Mouse (Mus musculus) MEL (cell line): ENCODE results near the gene Lzts2. TPM values are rescaled to one million over a fixed set of nuclear protein-coding genes. Genes with fewer than 3 reads are reported as not detected.

Source experiments
- DNase-seq: peaks from one replicate; pipeline ENCODE4 v3.0.0; 2011; ENCODE audit warnings: low read depth, low spot score
- H3K27ac ChIP-seq: 2 replicates; pipeline ENCODE4 v1.5.1; 2012; ENCODE audit warnings: low read depth, mild to moderate bottlenecking, control low read depth, low read length, moderate library complexity; ENCODE audit not compliant: control insufficient read depth
- H3K27me3 ChIP-seq, 2 experiments: fragments of 150-350 bp in 1 of 2; sonication (generic) in 1 of 2; 2 replicates each; pipeline ENCODE4 v1.6.1; 2012; ENCODE audit warnings: low read length in 2 of 2, mild to moderate bottlenecking in 2 of 2, improper control_type of control experiment in 1 of 2, moderate library complexity in 1 of 2; ENCODE audit not compliant: insufficient read depth in 2 of 2, control insufficient read depth in 1 of 2
- H3K36me3 ChIP-seq, 2 experiments: 2 replicates each; pipeline ENCODE4 v1.6.1; 2012 to 2014; ENCODE audit warnings: low read length in 2 of 2, improper control_type of control experiment in 1 of 2, inconsistent platforms in 1 of 2, mild to moderate bottlenecking in 1 of 2; ENCODE audit not compliant: insufficient read depth in 2 of 2, control insufficient read depth in 1 of 2
- H3K4me1 ChIP-seq, 2 experiments: fragments of 150-350 bp in 1 of 2; sonication (generic) in 1 of 2; 2 replicates each; pipeline ENCODE4 v1.6.1; 2012; ENCODE audit warnings: low read length in 2 of 2, improper control_type of control experiment in 1 of 2, mild to moderate bottlenecking in 1 of 2; ENCODE audit not compliant: insufficient read depth in 2 of 2, control insufficient read depth in 1 of 2
- H3K4me3 ChIP-seq, 2 experiments: fragments of 150-350 bp in 1 of 2; sonication (generic) in 1 of 2; 2 replicates each; pipeline ENCODE4 v1.5.1; 2012; ENCODE audit warnings: low read depth in 2 of 2, low read length in 2 of 2, mild to moderate bottlenecking in 2 of 2, moderate library complexity in 2 of 2, control low read depth in 1 of 2, improper control_type of control experiment in 1 of 2; ENCODE audit not compliant: control insufficient read depth in 1 of 2, insufficient read depth in 1 of 2
- H3K79me2 ChIP-seq: 2 replicates; pipeline ENCODE4 v1.6.1; 2012; ENCODE audit warnings: mild to moderate bottlenecking, low read length, moderate library complexity; ENCODE audit not compliant: control insufficient read depth, poor library complexity, insufficient read depth
- H3K9ac ChIP-seq: 2 replicates; pipeline ENCODE4 v1.6.1; 2012; ENCODE audit warnings: low read depth, mild to moderate bottlenecking, control low read depth, low read length, moderate library complexity; ENCODE audit not compliant: control insufficient read depth, poor library complexity, severe bottlenecking
- H3K9me3 ChIP-seq: fragments of 150-350 bp; sonication (generic); replicated peaks from 2 replicates; pipeline ENCODE4 v1.6.1; 2012; ENCODE audit warnings: mild to moderate bottlenecking, low read length, improper control_type of control experiment, moderate library complexity; ENCODE audit not compliant: insufficient read depth
- BHLHE40 ChIP-seq: IDR thresholded peaks from 2 replicates; pipeline ENCODE4 v1.6.1; 2012; ENCODE audit warnings: low read depth, mild to moderate bottlenecking, inconsistent platforms, low read length, improper control_type of control experiment, borderline replicate concordance
- CHD1 ChIP-seq: IDR thresholded peaks from 2 replicates; pipeline ENCODE4 v1.6.1; 2012; ENCODE audit warnings: low read depth, mild to moderate bottlenecking, inconsistent platforms, low read length, improper control_type of control experiment
- CTCF ChIP-seq, 3 experiments: IDR thresholded peaks in 2 of 3; conservative IDR thresholded peaks in 1 of 3; 2 replicates each; pipeline ENCODE4 v1.5.1; 2011 to 2012; ENCODE audit warnings: low read length in 3 of 3, low read depth in 2 of 3, mild to moderate bottlenecking in 2 of 3, improper control_type of control experiment in 1 of 3, inconsistent platforms in 1 of 3, mixed read lengths in 1 of 3, moderate library complexity in 1 of 3; ENCODE audit not compliant: control insufficient read depth in 1 of 3, insufficient read depth in 1 of 3, poor library complexity in 1 of 3, severe bottlenecking in 1 of 3
- ELF1 ChIP-seq: IDR thresholded peaks from 2 replicates; pipeline ENCODE4 v1.6.1; 2014; ENCODE audit warnings: low read depth, mild to moderate bottlenecking, inconsistent platforms, low read length, improper control_type of control experiment, moderate library complexity
- ETS1 ChIP-seq: IDR thresholded peaks from 2 replicates; pipeline ENCODE4 v1.6.1; 2012; ENCODE audit warnings: low read depth, mild to moderate bottlenecking, inconsistent platforms, low read length, improper control_type of control experiment, moderate library complexity
- GATA1 ChIP-seq: IDR thresholded peaks from 2 replicates; pipeline ENCODE4 v1.6.1; 2011; ENCODE audit warnings: low read depth, low read length, improper control_type of control experiment
- KAT2A ChIP-seq: conservative IDR thresholded peaks from 2 replicates; pipeline ENCODE4 v1.6.1; 2012; ENCODE audit warnings: low read depth, low read length, improper control_type of control experiment, inconsistent platforms
- MAX ChIP-seq: IDR thresholded peaks from 2 replicates; pipeline ENCODE4 v1.6.1; 2011; ENCODE audit warnings: low read length, improper control_type of control experiment
- MYB ChIP-seq: IDR thresholded peaks from 2 replicates; pipeline ENCODE4 v1.6.1; 2011; ENCODE audit warnings: mild to moderate bottlenecking, low read depth, low read length, improper control_type of control experiment
- MYC ChIP-seq: IDR thresholded peaks from 2 replicates; pipeline ENCODE4 v1.6.1; 2011; ENCODE audit warnings: low read depth, mild to moderate bottlenecking, low read length, improper control_type of control experiment, moderate library complexity
- POLR2A ChIP-seq, 2 experiments: IDR thresholded peaks; 2 replicates each; pipeline ENCODE4 v1.6.1; 2011 to 2012; ENCODE audit warnings: low read length in 2 of 2, mild to moderate bottlenecking in 2 of 2, control low read depth in 1 of 2, improper control_type of control experiment in 1 of 2, low read depth in 1 of 2, moderate library complexity in 1 of 2; ENCODE audit not compliant: control insufficient read depth in 1 of 2, insufficient read depth in 1 of 2, poor library complexity in 1 of 2
- RCOR1 ChIP-seq: IDR thresholded peaks from 2 replicates; pipeline ENCODE4 v1.6.1; 2012; ENCODE audit warnings: low read depth, mild to moderate bottlenecking, inconsistent platforms, low read length, improper control_type of control experiment
- SIN3A ChIP-seq: IDR thresholded peaks from 2 replicates; pipeline ENCODE4 v1.6.1; 2012; ENCODE audit warnings: low read length, improper control_type of control experiment, inconsistent platforms
- TCF12 ChIP-seq: IDR thresholded peaks from 2 replicates; pipeline ENCODE4 v1.6.1; 2014; ENCODE audit warnings: low read depth, mild to moderate bottlenecking, inconsistent platforms, low read length, improper control_type of control experiment, moderate library complexity
- USF1 ChIP-seq: IDR thresholded peaks from 2 replicates; pipeline ENCODE4 v1.6.1; 2014; ENCODE audit warnings: low read depth, mild to moderate bottlenecking, inconsistent platforms, low read length, improper control_type of control experiment, moderate library complexity
- USF2 ChIP-seq, 2 experiments: IDR thresholded peaks; 2 replicates each; pipeline ENCODE4 v1.6.1; 2011 to 2012; ENCODE audit warnings: improper control_type of control experiment in 2 of 2, low read length in 2 of 2, borderline replicate concordance in 1 of 2, inconsistent platforms in 1 of 2, low read depth in 1 of 2, mild to moderate bottlenecking in 1 of 2; ENCODE audit not compliant: insufficient read depth in 1 of 2
- ZC3H11A ChIP-seq: IDR thresholded peaks from 2 replicates; pipeline ENCODE4 v1.6.1; 2012; ENCODE audit warnings: low read depth, mild to moderate bottlenecking, inconsistent platforms, low read length, improper control_type of control experiment
- ZMIZ1 ChIP-seq: IDR thresholded peaks from 2 replicates; pipeline ENCODE4 v1.6.1; 2012; ENCODE audit warnings: low read depth, mild to moderate bottlenecking, inconsistent platforms, low read length, improper control_type of control experiment, moderate library complexity
- ZNF384 ChIP-seq: IDR thresholded peaks from 2 replicates; pipeline ENCODE4 v1.6.1; 2012; ENCODE audit warnings: low read depth, mild to moderate bottlenecking, inconsistent platforms, low read length, improper control_type of control experiment
- polyA plus RNA-seq, 2 experiments: library from polyadenylated mRNA; stranded (reverse) in 1 of 2; unstranded in 1 of 2; fragments of >175 nt in 1 of 2; fragments of >200 nt in 1 of 2; gene quantifications; 2 replicates each; pipeline versions ENCODE4 v1.2.1 to v1.2.4; 2012; ENCODE audit warnings: low replicate concordance in 2 of 2, low read depth in 1 of 2; ENCODE audit not compliant: insufficient read length in 2 of 2, insufficient read depth in 1 of 2, missing spikeins in 1 of 2
- total RNA-seq: library from RNA; depleted of rRNA; stranded (reverse); fragments of 300-350 nt; gene quantifications from 2 replicates; pipeline ENCODE4 v1.2.3, GENCODE M21; 2012; rRNA removed

Gene Lzts2
- total RNA-seq: 4.0 and 4.2 TPM in 2 replicates
- 10 to 100 TPM in 1 of 2 experiments, not detected in 1; 13.1 TPM for polyA plus RNA-seq

DNA sequence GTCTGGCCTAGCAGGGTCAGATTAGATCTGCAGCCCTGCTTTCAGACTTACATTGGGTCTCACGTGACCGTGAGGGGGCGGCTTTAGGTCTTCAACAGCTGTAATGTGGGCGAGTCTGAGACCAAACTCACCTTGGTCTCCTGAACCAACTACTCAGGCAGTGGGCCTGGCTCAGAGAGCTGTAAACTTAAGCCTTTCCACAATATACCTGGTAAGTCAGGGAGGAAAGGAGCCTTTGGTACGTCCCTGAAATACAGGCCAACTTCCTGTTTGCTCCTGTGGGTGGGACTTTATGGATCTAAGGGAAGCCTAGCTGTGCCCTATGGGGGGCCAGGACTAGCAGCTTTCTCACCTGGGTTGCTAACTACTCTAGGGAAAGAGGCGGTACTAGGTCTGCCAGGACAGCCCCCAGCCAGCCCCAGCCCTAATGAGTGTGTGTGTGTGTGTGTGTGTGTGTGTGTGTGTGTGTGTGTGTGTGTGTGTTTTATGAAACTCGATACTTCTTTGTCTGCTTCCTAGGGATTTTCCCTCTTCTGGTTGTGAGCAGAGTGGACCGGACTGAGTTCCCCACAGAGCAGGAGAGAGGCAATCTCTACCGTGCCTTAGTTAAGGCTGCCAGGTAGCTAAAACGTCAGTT, at the start of gene Lzts2:
Gene Lzts2, plus strand, starts transcription at position 80 of the 637 bp plus-strand sequence.
- Histone ChIP-seq H3K79me2 (no peaks in the 10 kb centered on the region; the same call in 1 of the 2 replicates), H3K36me3 (peaks cover 0 to 7% of the 10 kb centered on the region in 2 experiments; a peak in 2 of 4 replicates), H3K4me1 (peaks cover 6 to 12% of the 10 kb centered on the region in 2 experiments), H3K27me3 (no peaks in the 10 kb centered on the region), H3K9ac (peak within 1 kb of the TSS; percentile 63), H3K27ac (peak within 1 kb of the TSS; percentile 75), H3K4me3 (peak within 1 kb of the TSS; percentile 69 to 93)
- DNase-seq: peak; percentile 82
- TF ChIP-seq TCF12 (peak; percentile 17; the same call in 1 of the 2 replicates), MYC (no peak), GATA1 (0 out of 2 replicates have a peak, but pooled peaks have one; percentile 42), MAX (peak; percentile 39; the same call in 1 of the 2 replicates), SIN3A (peak; percentile 47), ZMIZ1 (no peak), CHD1 (no peak), ELF1 (peak; percentile 48; the same call in 1 of the 2 replicates), KAT2A (no peak), USF2 (IDR thresholded peaks at IDR 0.05; ENCODE audit: borderline replicate concordance in 1 of 2, insufficient read depth in 1 of 2, low read depth in 1 of 2, low read length in 2 of 2) (peak in 1 of 2 experiments; percentile 76; a peak in 2 of 4 replicates), ZC3H11A (no peak), ETS1 (peak; percentile 69), POLR2A (IDR thresholded peaks at IDR 0.05; ENCODE audit: control insufficient read depth in 1 of 2, insufficient read depth in 1 of 2, low read depth in 1 of 2, low read length in 2 of 2, poor library complexity in 1 of 2) (0 out of 4 replicates have a peak, but pooled peaks of 1 of the 2 experiments have one; percentile 13), BHLHE40 (peak; percentile 95), ZNF384 (no peak), USF1 (peak; percentile 96)
- TF ChIP-seq, all 39 proteins: peak for 10
- no peaks in the 10 kb centered on the region for H3K9me3 ChIP-seq

DNA sequence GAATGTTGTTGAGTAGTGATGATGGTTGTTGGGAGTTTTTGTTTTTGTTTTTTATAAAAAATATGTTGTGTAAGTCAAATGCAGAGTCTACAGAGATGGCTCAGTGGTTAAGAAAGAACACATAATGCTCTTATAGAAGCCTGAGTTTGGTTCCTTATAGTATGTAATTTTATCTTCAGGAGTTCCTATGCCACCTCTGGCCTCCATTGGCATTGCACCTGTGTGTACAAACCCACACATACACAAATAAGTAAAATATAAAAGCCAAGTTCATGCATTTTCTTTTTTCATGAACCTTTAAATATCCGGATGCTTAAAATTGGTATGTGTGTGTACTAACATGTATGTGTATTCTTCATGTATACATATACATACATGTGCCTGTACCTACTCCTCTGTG, 48.2 kb upstream of the Lzts2 start:
- Histone ChIP-seq H3K4me3 (no peak overlapping the region), H3K27ac (no peak overlapping the region), H3K27me3 (no peaks in the 10 kb centered on the region), H3K79me2 (no peaks in the 10 kb centered on the region), H3K36me3 (peaks cover 17 to 58% of the 10 kb centered on the region in 2 experiments), H3K9ac (no peak overlapping the region), H3K4me1 (peaks cover 7 to 12% of the 10 kb centered on the region in 2 experiments), H3K9me3 (no peaks in the 10 kb centered on the region)
- DNase-seq: peak; percentile 56
- peak in 2 of 3 experiments; percentile 34 to 48; a peak in 4 of 6 replicates for TF ChIP-seq CTCF (IDR thresholded peaks at IDR 0.05 in 2 of 3, conservative IDR thresholded peaks at IDR 0.05 in 1 of 3; ENCODE audit: control insufficient read depth in 1 of 3, insufficient read depth in 1 of 3, low read depth in 2 of 3, low read length in 3 of 3, poor library complexity in 1 of 3, severe bottlenecking in 1 of 3)
- no peak for TF ChIP-seq GATA1
- TF ChIP-seq MYB: no peak
- no peak for TF ChIP-seq ZMIZ1
- no peak for TF ChIP-seq RCOR1
- TF ChIP-seq MAX: no peak
